Mouse (Mus musculus) spleen, adult 2 months (tissue): ENCODE measurements around the gene Olfr1288.

ENCODE experiments used
- CTCF ChIP-seq: fragments of 200-500 bp; IDR thresholded peaks from 2 replicates; pipeline ENCODE4 v1.5.1; 2011; ENCODE audit warnings: mild to moderate bottlenecking, inconsistent platforms; ENCODE audit not compliant: insufficient read depth, insufficient read length, insufficient replicate concordance; ENCODE audit errors: extremely low read depth
- POLR2A ChIP-seq: fragments of 200-500 bp; IDR thresholded peaks from 2 replicates; pipeline ENCODE4 v1.6.1; 2011; ENCODE audit warnings: low read depth, low read length, inconsistent platforms

- no peak for TF ChIP-seq POLR2A
- no peak for TF ChIP-seq CTCF
Observed at GRCm38 (mm10) chr2:111517451-111517850, 43.5 kb downstream of the Olfr1288 start.
